Mouse (Mus musculus) limb, embryonic 11.5 days (tissue): ENCODE measurements around the gene Ccdc82. TPM values are rescaled to one million over a fixed set of nuclear protein-coding genes. Genes with fewer than 3 reads are reported as not detected.
A peak's percentile ranks its signal among the peaks of the same experiment; 100 is the strongest.

Experiments
- ATAC-seq: fragments of 200-750 bp; cut with Nextera tagmentation; 2 replicates; pipeline ENCODE4 v1.8.0; 2017; ENCODE audit warnings: low read depth; ENCODE audit not compliant: insufficient number of reproducible peaks, low FRiP score, low TSS enrichment
- DNase-seq: peaks from one replicate; pipeline ENCODE4 v3.0.0-alpha.2; 2015; ENCODE audit warnings: low spot score
- H3K27ac ChIP-seq: fragments of 300-500 bp; sonication (generic); replicated peaks from 2 replicates; pipeline ENCODE4 v1.5.1; 2014; ENCODE audit warnings: low read depth, mild to moderate bottlenecking, low read length
- H3K27me3 ChIP-seq: fragments of 300-500 bp; sonication (generic); 2 replicates; pipeline ENCODE4 v1.6.1; 2014; ENCODE audit warnings: mild to moderate bottlenecking, low read length, mixed read lengths; ENCODE audit not compliant: control insufficient read depth, insufficient read depth
- H3K36me3 ChIP-seq: fragments of 300-500 bp; sonication (generic); 2 replicates; pipeline ENCODE4 v1.6.1; 2014; ENCODE audit warnings: mild to moderate bottlenecking, low read length, moderate library complexity, mixed read lengths; ENCODE audit not compliant: control insufficient read depth, insufficient read depth
- H3K4me1 ChIP-seq: fragments of 300-500 bp; sonication (generic); 2 replicates; pipeline ENCODE4 v1.6.1; 2014; ENCODE audit warnings: low read length, mixed read lengths; ENCODE audit not compliant: control insufficient read depth, insufficient read depth
- H3K4me2 ChIP-seq: fragments of 300-500 bp; sonication (generic); 2 replicates; pipeline ENCODE4 v1.6.1; 2014; ENCODE audit warnings: low read depth, mild to moderate bottlenecking, moderate library complexity; ENCODE audit not compliant: severe bottlenecking
- H3K4me3 ChIP-seq: fragments of 300-500 bp; sonication (generic); 2 replicates; pipeline ENCODE4 v1.5.1; 2014; ENCODE audit warnings: low read depth, low read length
- H3K9ac ChIP-seq: fragments of 300-500 bp; sonication (generic); 2 replicates; pipeline ENCODE4 v1.6.1; 2014; ENCODE audit warnings: mild to moderate bottlenecking, low read length
- H3K9me3 ChIP-seq: fragments of 300-500 bp; sonication (generic); 2 replicates; pipeline ENCODE4 v1.6.1; 2016; ENCODE audit warnings: low read length; ENCODE audit not compliant: control insufficient read depth
- WGBS: fragments of 180-500 bp; shearing (Covaris S2); extraction: QIAGEN DNeasy Blood & Tissue Kit; methylation state at CpG from one replicate; pipeline ENCODE4 v1.1.7; 2014; 5-methylcytosine and 5-hydroxymethylcytosine counted together
- polyA plus RNA-seq: library from polyadenylated mRNA; unstranded; fragments of >200 nt; fragmentation: Nextera tagmentation; extraction: Ambion mirVana; gene quantifications from 2 replicates; pipeline ENCODE4 v1.2.1, GENCODE M21; 2014

Ccdc82 gene
- polyA plus RNA-seq, 1 experiment from 2014 or later = 6.0 TPM

DNA sequence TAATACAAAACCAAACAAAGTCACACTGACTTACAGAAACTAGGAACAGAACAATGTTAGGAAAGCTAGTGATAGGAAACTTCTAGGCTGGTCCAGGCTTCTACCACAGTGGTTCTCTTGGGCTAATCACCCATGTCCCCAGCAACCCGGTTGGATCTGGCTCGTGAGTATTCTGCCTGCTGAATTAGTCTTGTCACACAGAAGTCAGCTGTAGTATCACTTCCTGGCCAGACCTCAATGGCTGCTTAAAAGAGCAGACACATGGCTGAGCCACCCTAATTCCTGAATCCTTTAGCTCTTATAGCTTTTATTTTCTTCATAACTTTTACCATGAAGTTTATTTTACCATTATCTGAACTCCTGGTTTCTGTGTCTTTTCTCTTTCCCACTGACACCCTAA, 64.3 kb downstream of the Ccdc82 start:
- no peak for DNase-seq
- Histone ChIP-seq H3K9me3 (no peaks in the 10 kb centered on the region), H3K4me1 (no peaks in the 10 kb centered on the region), H3K27ac (no peak overlapping the region), H3K27me3 (no peaks in the 10 kb centered on the region), H3K36me3 (no peaks in the 10 kb centered on the region), H3K9ac (no peak overlapping the region), H3K4me3 (no peak overlapping the region), H3K4me2 (no peak overlapping the region)
- no peak for ATAC-seq
- 68% methylated on average over 2 of the region's 2 CpGs for WGBS

GRCm38 (mm10) chr9:13313923-13314322, 67.2 kb downstream of the Ccdc82 start:
- Histone ChIP-seq H3K4me3 (no peak overlapping the region), H3K27me3 (no peaks in the 10 kb centered on the region), H3K27ac (no peak overlapping the region), H3K9ac (no peak overlapping the region), H3K4me2 (no peak overlapping the region), H3K4me1 (no peaks in the 10 kb centered on the region), H3K9me3 (no peaks in the 10 kb centered on the region), H3K36me3 (no peaks in the 10 kb centered on the region)
- WGBS = 91% methylated on average over 2 of the region's 2 CpGs
- ATAC-seq (no peak), DNase-seq (no peak)

- Histone ChIP-seq H3K27ac (no peak overlapping the region), H3K4me3 (no peak overlapping the region), H3K9me3 (no peaks in the 10 kb centered on the region), H3K4me1 (no peaks in the 10 kb centered on the region), H3K4me2 (no peak overlapping the region), H3K27me3 (no peaks in the 10 kb centered on the region), H3K36me3 (no peaks in the 10 kb centered on the region), H3K9ac (no peak overlapping the region)
- ATAC-seq (no peak), DNase-seq (no peak)
- WGBS = 86% methylated on average over 5 of the region's 5 CpGs
These were observed 67.8 kb downstream of the Ccdc82 start for GRCm38 (mm10) chr9:13314577-13315004.

- 74% methylated on average over 5 of the region's 5 CpGs for WGBS
- Histone ChIP-seq H3K27me3 (no peaks in the 10 kb centered on the region), H3K9me3 (no peaks in the 10 kb centered on the region), H3K27ac (no peak overlapping the region), H3K9ac (no peak overlapping the region), H3K4me3 (no peak overlapping the region), H3K4me1 (no peaks in the 10 kb centered on the region), H3K4me2 (no peak overlapping the region), H3K36me3 (no peaks in the 10 kb centered on the region)
- DNase-seq (no peak), ATAC-seq (no peak)
These were observed 68.6 kb downstream of the Ccdc82 start for GRCm38 (mm10) chr9:13315393-13315792.

- Histone ChIP-seq H3K36me3 (no peaks in the 10 kb centered on the region), H3K27ac (no peak overlapping the region), H3K9me3 (no peaks in the 10 kb centered on the region), H3K4me2 (no peak overlapping the region), H3K4me3 (no peak overlapping the region), H3K4me1 (peaks cover 9% of the 10 kb centered on the region; the same call in 1 of the 2 replicates), H3K27me3 (no peaks in the 10 kb centered on the region), H3K9ac (no peak overlapping the region)
- DNase-seq (no peak), ATAC-seq (no peak)
- WGBS = 90% methylated on average over 2 of the region's 2 CpGs
These were observed 72.8 kb downstream of the Ccdc82 start for GRCm38 (mm10) chr9:13319566-13319965.

DNA sequence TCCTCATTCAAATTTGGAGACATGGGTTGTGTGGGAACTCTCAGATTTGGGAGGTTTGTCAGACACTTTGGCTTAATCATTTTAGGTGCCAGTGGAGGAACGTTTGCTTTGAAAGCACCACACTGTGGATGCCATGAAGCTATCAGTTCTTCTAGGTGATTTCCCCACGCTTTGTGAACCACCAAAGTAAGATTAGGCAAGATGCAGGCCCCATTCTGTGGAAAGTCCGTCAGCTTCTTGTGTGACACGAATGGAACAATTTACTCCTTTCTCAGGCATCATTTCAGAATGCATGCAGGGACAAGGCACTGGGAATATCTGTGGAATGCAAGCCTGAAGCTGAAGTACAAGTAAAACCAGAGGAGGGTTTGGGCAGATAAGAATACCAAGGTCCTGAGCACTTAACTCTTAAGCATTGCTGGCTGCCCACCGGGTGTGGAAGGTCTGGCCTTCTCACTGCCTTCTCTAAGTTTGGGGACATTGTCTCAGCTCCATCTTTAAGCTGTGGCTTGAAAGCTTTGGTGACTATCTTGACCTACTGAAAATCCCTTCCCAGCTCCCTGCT, 74.1 kb downstream of the Ccdc82 start:
- H3K4me3 ChIP-seq = no peak overlapping the region
- H3K9ac ChIP-seq = no peak overlapping the region
- WGBS = 85% methylated on average over 5 of the region's 5 CpGs
- peaks cover 9% of the 10 kb centered on the region; the same call in 1 of the 2 replicates for H3K4me1 ChIP-seq
- DNase-seq = no peak
- ATAC-seq = no peak
- no peak overlapping the region for H3K27ac ChIP-seq
- H3K36me3 ChIP-seq = no peaks in the 10 kb centered on the region
- H3K9me3 ChIP-seq = no peaks in the 10 kb centered on the region
- H3K4me2 ChIP-seq = no peak overlapping the region
- H3K27me3 ChIP-seq = no peaks in the 10 kb centered on the region

GRCm38 (mm10) chr9:13323074-13323473, 76.3 kb downstream of the Ccdc82 start:
- no peak for DNase-seq
- H3K27me3 ChIP-seq = no peaks in the 10 kb centered on the region
- no peak overlapping the region for H3K4me3 ChIP-seq
- H3K4me2 ChIP-seq = no peak overlapping the region
- no peak overlapping the region for H3K9ac ChIP-seq
- 83% methylated on average over 2 of the region's 2 CpGs for WGBS
- H3K9me3 ChIP-seq = no peaks in the 10 kb centered on the region
- H3K36me3 ChIP-seq = no peaks in the 10 kb centered on the region
- peaks cover 9% of the 10 kb centered on the region; the same call in 1 of the 2 replicates for H3K4me1 ChIP-seq
- peak overlapping the region; percentile 30; the same call in 1 of the 2 replicates for H3K27ac ChIP-seq
- ATAC-seq = no peak

GRCm38 (mm10) chr9:13323612-13324011, 76.9 kb downstream of the Ccdc82 start:
- Histone ChIP-seq H3K27ac (peak overlapping the region; percentile 30; the same call in 1 of the 2 replicates), H3K9ac (no peak overlapping the region), H3K9me3 (no peaks in the 10 kb centered on the region), H3K4me1 (peaks cover 9% of the 10 kb centered on the region; the same call in 1 of the 2 replicates), H3K4me2 (no peak overlapping the region), H3K4me3 (no peak overlapping the region), H3K36me3 (no peaks in the 10 kb centered on the region), H3K27me3 (no peaks in the 10 kb centered on the region)
- ATAC-seq (no peak), DNase-seq (no peak)
- 31% methylated on average over 1 of the region's 1 CpGs for WGBS
